Mouse (Mus musculus) erythroblast, adult 5-6 weeks (primary cell): ENCODE data around the gene Lclat1. TPM values are rescaled to one million over a fixed set of nuclear protein-coding genes. Genes with fewer than 3 reads are reported as not detected.

ENCODE experiments used
- ATAC-seq: replicated peaks from 2 replicates; pipeline ENCODE4 v1.8.0; 2016; ENCODE audit warnings: moderate number of reproducible peaks, mild to moderate bottlenecking, moderate TSS enrichment, inconsistent platforms; ENCODE audit not compliant: poor library complexity, low FRiP score, severe bottlenecking
- total RNA-seq, 2 experiments: library from RNA; stranded (forward) in 1 of 2; stranded (reverse) in 1 of 2; fragments of 150-400 nt in 1 of 2; fragments of 200-764, 138-1000 nt in 1 of 2; gene quantifications; 2 replicates each; pipeline versions ENCODE4 v1.2.3 to v1.2.4; 2015 to 2017; ENCODE audit warnings: low replicate concordance in 2 of 2

Lclat1 gene
- total RNA-seq, 2 experiments from 2014 or later, result 3.3 to 9.0 TPM

GRCm38 (mm10) chr17:73230340-73230989 lies 122.7 kb downstream of the Lclat1 start:
- ATAC-seq, result no peak

GRCm38 (mm10) chr17:73231337-73231736 lies 123.6 kb downstream of the Lclat1 start:
- ATAC-seq, result no peak

DNA sequence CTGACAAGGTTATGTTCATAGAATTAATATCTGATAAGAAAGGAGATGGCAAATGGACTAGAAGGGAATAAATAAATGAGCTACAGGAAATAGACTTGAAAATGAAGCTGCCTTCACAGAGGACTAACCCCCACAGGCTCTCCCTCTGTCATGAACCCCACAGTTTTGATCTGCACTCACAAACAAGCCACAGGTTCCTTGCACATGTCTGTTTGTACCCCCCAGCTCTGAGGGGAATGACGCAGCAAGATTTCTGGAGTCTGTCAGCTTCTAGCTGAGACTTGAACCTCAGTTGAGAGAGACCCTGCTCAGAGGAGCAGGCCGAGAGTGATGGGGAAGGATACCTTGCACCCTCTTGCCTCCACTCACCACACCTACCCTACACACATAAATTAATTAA lies 124.8 kb downstream of the Lclat1 start:
- no peak for ATAC-seq

- ATAC-seq, result no peak
These were observed 126.2 kb downstream of the Lclat1 start for GRCm38 (mm10) chr17:73233975-73234374.

DNA sequence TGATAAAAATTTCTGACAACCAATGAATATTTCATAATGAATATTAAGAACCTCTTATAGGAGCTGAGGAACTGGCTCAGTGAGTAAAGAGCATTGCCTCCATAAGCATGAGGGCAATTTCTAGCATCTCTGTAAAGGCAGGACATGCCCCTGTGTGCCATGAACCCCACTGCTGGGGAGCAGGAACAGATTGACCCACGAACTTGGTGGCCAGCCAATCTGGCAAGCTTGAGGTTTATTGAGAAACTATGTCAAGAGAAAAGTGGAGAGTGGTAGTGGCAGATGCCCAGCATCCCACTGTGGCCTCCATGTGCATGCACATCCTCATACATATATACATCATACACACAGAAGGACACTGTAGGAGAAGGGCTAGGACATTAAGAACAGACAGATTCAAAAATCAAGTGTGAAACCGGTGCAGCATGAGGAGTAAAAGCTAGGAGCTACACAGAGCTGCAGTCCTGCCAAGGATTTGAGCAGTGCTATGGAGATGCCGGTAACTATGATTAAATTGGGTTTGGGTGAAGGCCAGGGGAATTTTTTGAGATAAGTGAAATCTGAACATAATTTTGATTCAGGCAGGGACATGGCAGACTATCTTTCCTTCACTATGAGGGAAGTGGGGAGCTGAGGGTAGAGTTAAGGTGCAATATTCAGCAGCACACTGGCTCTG lies 129.5 kb downstream of the Lclat1 start:
- ATAC-seq, result no peak

- ATAC-seq, result no peak
These were observed 130.7 kb downstream of the Lclat1 start for GRCm38 (mm10) chr17:73238501-73238900.

DNA sequence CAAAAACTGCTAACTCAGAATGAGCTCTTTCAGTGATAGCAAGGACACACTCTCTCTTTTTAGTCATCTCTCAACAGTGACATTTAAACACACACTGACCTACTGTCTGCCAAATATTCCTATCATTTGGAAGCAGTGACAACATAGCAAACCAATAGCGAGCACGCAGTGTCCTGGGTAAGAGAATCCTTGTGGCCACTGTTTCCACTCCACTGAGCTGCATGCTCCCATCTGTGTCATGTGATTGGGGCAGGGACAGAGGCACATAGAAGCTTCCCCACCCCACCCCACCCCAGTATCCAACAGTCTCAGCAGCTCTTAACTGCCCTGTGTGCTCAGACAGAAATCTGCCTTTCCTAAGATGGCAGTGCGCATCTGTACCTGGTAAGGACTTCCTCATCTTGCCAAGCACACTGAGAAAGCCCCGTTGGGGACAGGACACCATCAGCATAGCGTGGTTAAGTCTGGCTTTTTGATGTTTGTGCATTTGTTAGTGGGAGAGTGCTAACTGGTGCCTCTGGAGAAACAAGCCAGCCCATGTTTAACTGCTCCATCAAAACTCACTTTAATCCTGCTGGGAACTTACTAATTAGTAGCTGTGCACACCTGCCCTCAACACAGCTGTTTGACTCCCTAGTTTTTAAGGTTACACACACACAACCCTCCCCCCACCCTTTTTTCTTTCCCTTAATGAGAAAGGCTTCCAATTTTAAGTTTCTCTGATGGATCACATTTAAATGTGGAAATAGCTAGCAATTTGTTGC lies 133.5 kb downstream of the Lclat1 start:
- ATAC-seq, result no peak

- ATAC-seq, result no peak
These were observed 135.9 kb downstream of the Lclat1 start for GRCm38 (mm10) chr17:73243676-73244075.

- ATAC-seq, result no peak
These were observed 136.8 kb downstream of the Lclat1 start for GRCm38 (mm10) chr17:73244596-73244995.

DNA sequence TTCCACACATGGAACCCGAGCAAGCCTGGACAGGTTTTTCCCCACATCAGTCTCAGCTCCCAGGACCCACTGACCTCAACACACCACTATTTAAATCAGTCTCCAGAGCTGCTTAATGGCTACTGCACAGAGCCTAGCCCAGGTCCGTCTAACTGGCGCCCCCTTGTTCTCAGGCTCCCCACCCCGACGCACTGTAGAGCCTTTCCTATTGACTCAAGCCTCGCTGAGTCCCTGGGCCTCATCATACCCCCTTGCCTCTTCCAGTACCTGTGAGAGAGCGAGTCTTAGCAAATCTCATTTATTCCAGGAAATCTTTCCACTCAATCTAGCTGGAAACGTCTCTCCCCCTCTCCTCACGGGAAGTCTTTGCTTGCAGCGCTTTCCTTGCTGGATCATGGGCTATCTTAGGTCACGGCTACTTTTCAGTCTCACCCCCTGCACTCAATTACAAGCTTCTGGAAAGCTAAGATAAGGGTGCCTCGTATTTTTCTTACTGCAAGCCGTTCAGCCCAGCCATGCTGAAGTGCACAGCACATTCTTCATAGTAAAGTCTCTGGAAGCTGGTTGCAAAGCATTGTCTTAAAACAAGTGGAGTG lies 137.4 kb downstream of the Lclat1 start:
- ATAC-seq, result no peak

DNA sequence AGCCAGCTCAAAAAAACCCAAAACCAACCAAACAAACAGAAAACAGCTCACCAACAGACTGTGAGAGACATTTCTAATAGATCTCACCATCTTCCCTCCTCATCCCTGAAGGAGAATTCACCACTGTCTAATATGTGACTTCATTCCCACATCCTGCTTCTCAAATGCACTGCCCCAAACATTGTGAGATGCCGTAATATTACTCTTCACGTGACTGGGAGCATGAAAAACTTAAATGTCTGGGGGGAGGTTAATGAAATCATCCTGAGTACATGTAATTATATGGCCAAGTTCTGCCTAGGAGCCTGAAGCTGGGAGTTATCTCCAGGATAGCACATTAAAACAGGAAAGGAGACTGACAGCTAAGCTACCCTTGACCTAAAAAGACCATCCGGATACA lies 138.3 kb downstream of the Lclat1 start:
- ATAC-seq, result no peak

- no peak for ATAC-seq
These were observed 139.1 kb downstream of the Lclat1 start for GRCm38 (mm10) chr17:73246926-73247325.

DNA sequence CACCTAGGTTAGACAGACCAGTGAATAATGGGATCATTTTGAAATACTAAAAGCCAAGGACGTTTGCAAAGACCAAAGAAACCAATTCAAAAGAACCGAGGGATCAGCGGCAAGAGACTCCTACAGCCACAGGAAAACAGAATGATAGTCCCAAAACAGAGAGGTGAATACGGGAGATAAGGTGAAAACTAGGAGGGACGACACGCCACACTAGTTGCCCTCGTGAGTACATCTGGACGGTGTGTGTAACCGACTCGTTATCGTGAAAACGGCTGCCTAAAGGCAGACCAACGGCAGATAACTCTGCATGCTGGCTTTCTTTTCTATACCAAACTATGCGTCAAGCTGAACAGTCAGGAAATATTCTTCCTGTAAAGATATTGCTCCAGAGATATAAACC lies 140.0 kb downstream of the Lclat1 start:
- no peak for ATAC-seq

DNA sequence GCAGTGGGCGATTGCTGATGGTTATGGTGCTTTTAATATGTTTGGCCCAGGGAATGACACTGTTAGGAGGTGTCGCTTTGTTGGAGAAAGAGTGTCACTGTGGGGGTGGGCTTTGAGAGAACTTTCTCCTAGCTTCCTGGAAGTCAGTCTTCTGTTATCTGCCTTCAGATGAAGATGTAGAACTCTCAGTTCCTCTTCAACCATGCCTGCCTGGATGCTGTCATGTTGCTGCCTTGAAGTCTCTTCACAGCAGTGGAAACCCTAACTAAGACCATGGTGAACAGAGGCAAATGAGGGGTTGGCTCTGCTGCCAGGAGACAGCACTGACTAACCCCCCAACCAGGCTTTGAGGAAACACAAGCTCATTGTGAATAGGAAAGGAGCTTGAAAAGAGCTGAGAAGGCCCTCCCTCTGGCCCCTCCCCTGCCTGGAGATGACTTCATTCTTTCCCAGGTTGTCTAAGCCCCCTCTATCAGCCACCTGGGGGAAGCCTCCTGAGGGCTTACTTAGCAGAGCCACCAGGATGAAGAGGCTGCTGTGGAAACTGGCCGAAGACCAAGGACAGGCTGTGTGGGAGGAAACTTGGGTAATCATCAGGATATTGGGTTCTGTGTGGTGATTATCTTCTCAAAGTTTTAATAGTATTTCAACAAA lies 142.8 kb downstream of the Lclat1 start:
- no peak for ATAC-seq

- no peak for ATAC-seq
These were observed 143.3 kb downstream of the Lclat1 start for GRCm38 (mm10) chr17:73251142-73251502.

DNA sequence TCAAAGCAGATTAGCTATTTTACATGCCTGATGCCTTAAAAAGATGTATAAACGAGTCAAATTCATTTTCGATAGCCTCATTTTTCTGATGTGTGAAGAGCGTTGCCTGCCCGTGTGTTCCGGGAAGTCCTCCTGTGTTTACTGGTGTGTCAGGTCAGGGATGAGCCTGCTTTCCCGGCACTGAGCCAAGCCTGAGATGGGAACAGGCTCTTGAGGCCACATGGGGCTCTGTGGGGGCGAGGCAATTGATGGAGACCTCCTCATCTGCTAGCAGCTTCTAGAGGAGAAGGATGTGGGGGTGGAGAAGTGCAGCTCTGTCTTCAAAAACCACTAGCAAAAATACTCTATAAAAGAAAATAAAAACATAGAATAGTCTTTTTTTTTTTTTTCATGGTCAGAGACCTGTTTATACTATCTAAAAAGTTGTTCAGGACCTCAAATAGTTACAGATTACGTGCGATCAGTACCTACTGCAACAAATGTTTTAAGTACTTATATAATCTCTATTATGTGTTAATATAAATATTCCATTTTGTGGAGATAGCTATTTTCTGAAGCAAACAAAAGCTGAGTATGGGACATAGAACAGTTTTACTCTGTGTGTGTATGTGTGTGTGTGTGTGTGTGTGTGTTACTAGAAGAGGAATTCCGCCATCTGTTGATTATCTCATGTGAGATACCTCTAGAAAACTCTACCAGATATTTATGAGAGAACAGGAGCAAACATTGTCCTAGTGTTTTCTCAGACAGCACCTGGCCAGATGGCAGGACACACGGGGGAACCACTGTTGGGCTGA lies 144.2 kb downstream of the Lclat1 start:
- no peak for ATAC-seq

DNA sequence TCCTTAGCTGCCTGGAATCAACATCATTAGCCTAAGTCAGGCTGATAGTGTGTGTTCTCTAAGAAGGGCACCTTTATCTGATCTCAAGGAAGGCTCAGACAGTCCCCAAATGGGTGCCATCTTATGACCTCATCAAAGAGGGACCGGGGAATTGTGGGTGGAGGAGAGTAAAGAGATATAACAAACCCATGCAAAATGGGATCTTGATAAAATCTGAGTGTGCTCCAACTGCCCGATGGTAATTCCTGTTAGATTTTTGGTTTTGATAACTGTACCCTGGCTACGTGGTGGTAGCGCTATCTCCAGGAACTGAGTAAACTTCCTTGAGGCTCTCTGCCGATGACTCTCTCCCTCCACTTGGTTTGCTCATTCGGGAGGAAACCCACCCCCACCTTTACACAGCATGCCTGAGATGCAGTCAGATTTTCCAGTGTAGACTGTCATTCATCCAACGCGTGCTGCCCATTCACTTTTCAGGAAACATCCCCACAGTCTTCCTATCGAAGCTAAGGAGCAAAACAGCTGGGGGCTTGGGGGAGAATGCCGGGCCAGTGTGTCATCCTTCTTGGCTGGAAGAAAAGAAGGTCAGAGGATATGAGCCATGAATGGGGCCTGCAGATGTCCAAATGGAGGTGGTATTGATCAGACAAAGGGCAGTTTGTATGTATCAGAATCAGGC lies 145.6 kb downstream of the Lclat1 start:
- ATAC-seq, result no peak

- ATAC-seq, result no peak
These were observed 148.0 kb downstream of the Lclat1 start for GRCm38 (mm10) chr17:73255801-73256200.

DNA sequence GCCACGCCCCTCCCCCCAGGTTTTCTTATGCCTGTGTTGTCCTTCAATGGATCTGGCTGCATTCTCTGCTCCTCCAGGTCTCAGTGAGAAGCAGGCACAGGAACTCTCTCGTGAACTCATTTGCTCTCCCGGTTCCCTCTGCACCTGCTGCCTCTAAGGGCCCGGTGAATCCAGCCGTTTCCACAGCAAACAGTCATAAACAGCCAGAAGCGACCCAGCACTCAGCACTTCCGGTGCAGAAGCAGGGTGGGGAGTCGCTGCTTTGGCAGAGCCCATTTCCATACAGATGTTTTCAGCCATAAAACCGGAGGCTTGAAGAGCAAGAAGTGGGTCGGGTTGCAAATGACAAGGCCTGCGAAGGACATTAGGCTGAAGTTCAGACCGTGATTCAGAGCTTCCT lies 150.8 kb downstream of the Lclat1 start:
- no peak for ATAC-seq
